Mouse (Mus musculus): ENCODE measurements around the gene Smurf1.

The Smurf1 gene

DNA sequence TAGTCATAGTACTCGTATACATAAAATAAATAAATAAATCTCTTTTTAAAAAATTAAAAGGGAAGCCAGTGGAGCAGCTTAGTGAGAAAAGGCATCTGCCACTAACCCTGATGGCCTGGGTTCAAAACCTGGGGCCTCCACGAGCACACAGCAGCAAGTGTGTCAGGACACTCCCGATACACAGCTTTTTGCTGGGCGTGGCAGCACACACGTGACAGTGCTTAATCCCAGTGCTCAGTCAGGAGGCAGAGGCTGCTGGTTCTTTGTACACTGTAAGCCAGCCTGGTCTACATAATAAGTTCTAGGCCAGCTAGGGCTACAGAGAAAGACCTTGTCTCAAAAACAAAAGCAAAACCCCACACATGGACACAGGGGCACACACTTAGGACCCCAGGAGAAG, 52.3 kb downstream of the Smurf1 start:
- no peak for DNase-seq

DNA sequence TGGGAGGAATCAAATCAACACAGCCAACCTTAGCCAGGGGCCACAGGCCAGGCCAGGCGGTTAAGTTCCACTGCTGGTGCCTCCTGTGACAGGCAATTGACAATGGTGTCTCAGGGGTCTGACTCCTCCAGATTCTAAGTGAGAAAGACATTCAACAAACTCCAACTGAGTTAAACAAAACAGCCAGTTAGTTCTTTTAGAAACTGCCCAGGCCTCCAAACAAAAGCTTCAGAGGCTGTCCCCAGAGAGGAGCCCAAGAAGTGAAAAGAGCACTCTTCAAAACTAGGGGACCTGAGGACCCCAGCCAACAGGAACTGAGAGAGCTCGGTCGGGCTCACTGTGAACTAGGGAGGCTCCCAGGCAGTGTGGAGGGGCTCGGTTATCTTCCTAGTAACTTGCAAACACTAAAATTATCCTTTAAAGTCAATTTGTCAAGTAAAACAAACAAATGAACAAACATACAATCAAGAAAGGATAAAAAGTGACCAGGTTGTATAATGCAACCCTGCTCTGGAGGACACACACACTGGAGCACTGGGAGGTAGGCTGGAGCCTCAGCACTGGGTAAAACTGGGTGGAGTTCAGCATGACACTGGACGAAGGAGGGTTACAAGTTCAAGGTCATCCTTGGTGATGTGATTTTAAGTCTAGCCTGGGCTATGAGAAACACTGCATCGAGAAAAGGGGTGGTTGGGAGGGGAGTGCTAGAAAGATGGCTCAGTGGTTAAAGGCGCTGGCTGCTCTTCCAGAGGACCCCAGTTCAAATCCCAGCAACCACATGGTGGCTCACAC, 52.9 kb downstream of the Smurf1 start:
- no peak for DNase-seq

DNA sequence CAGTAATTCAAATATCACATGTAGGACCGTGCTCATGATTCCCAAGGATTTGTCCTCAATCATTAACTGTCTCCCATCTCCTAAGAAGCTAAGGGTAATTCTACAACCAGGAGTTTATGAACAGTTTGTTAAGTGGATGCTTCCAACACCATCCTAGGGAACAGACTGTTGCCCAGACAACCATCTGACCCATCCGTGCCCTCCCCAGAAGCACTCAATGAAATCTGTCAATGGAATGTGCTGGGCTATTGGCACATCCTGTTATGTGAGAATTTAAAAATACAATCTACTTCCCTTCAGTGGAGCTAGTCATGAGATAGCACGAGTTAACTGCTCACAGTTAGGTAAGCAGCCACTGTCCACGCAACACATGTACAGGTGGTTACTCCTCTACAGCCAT, 56.1 kb downstream of the Smurf1 start:
- no peak for DNase-seq

DNA sequence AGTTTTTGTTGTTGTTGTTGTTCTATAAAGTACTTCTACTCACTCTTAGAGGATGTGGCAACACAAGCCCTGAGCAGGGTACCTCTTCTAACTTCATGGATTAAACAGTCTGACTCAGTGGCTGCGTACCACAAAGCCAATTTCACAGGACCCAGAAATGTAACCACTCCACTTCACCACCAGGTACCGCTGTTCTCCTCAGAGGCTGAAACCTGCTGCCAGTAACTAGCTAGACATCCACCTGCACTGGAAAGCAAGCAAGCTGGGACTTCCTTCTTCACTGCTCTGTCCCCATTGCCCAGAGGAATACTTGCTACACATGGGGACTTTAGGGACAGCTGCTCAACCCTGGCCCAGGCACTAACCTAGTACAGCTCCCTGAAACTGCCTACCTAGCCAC, 58.1 kb downstream of the Smurf1 start:
- no peak for DNase-seq

DNA sequence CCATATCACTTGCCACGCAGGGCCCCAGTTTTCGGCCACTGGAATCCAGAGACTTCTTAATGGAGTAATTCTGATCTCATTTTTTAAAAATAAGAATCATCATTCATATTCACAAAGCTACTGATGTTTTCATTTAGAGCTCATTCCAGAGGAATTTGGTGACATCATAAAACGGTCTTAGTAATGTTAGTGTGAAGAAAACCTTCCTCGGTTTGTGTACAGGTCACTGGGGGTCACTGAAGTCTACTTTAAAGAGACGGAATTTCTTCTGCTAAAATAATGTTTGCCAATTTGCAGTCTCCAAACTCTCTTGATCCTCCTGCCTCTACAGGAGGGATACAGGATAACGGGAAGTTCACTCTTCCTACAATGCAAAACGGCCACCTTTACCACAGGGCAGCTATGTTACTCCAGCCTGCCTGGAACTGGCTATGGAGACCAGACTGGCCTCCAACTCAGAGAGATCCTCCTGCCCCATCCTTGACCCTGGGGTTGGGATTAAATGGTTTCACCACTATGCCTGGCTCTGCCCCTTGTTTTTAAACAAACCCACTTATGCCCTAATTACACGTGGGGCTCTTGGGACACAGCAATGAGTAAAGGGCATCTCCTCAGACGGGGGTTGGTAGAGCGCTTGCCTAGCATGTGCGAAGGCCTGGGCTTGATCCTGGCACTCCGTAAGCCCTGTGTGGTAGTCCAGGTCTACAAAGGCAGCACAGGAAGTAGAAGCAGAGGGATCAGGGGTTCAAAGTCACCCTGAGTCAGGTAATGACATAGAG, 61.1 kb downstream of the Smurf1 start:
- no peak for DNase-seq

DNA sequence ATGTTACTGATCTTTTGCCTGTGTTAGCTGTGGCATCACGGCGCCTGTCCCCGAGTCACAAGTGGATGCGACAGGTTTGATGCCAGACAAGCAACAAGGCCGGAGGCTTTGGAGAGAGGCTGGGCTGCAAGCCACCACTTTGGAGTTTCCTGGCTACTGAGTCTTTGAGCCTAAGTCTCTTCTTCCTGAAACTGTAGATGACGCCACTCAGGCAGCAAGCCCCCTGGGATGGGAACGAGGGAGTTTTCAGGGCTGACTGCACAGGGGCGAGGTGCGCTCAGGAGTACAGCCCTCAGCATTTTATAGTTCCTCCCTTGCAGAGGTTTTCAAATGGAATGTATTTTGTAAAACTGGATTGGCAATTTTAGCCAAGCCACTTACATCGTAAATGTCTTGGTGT, 63.9 kb downstream of the Smurf1 start:
- no peak for DNase-seq

DNA sequence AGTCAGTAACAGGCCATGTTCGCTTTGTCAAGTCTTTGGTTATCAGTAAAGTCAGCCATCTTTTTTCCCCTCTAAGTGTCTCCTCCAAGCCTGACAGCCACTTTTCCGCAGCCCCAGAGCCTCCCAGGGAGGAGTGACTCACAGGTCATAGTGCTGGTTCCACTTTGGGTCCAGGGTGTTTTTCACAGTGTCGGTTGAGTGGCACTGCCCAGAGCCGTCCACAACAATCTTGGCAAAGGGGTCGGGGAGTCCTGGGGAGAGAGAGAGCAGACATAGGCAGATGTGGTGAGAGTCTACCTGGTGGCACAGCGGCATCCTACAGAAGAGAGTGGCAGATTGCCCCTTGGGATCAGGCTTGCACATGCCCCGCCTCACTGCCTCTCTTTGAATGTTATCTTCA, 64.6 kb downstream of the Smurf1 start:
- DNase-seq, result no peak

DNA sequence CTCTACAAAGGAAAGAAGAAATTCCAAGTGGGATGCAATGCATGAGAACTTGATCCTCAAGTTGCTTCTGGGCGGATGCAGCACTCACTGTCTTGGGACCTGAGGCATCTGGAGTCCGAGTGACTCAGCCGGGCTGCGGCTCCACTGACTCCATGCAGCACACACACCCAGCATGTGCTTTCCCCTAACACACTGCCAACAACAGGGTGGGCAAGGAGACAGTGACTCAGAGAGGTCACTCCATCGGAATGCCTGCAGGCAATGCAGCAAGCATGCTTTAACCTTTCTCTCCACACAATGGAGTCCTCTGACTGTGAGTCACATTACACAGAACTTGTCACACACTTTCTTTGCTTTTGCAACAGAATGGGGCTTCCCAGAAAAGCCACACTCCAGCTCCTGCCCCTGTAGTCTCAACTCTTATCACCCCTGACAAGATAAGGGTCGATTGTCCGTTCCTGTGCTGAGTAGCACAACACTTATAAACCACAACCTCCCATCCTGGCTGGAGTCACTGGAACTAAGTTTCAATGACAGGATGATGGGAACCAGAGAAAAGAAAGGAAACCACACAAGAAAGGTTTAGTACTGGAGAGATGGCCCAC, 67.1 kb downstream of the Smurf1 start:
- DNase-seq, result no peak

DNA sequence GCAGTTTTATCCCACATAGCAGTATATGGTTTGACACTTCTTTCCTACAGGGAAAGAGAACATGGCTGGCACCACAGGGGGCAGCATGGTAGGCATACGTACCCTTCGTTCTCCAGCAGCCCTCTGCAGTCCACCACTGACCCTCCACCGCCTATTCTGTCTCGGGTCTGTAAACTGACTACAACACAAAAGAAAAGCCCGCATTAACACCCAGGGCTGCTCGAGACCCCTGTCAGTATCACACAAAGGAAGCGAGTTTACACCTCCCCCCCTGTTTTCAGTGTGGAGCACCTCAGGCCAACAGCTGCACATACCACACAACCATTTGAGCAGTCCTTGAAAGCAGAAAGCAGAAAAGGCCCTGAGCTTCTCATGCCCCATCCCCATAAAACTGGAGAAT, 67.8 kb downstream of the Smurf1 start:
- no peak for DNase-seq

DNA sequence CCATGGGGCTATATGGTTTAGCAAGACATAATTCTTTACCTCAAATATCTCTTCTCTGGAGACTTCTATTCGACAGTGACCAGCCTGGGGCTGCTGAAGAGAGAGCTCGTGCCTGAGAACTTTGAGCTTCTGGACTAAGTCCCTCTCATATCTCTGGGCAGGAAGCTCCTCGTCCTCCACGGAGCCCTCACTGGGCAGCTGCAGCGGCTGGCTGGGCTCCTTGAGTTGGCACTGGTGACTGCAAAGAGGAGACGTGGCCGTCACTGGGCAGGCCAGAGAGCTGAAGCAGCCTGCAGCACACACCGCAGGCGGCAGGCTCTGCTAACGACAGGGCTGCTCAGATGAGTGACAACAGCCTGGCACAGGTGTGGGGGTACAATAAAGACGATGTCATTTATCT, 74.4 kb downstream of the Smurf1 start:
- DNase-seq, result no peak

DNA sequence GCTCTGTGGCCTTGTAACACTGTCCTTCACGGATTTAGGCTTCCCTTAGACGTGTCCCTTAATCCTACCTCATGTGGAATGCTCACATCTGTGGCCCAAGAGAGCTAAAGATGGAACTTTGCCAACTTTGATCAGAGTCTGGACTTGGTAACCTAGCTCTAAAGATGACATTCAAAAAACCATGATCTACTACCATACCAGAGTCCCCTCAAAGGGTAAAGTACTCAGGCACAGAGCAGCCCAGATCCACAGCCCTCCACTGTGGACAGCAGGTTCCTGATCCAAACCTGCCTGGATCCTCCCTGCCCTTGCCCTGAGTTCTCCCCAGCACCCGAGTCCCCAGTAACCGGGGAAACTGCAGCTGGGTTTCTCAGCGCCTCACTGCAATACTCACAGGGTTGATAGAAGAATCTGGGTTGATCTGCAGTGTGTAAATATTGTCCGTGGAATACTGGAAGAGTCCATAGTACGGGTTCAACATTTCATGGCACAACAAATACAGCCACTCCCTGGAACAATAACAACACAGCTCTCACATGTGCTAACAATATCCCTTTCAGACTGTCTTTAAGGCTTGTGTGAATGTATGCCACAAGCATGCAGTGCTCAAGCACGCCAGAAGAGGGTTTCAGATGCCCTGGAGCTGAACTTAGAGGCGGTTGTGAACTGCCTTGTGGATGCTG, 79.5 kb downstream of the Smurf1 start:
- DNase-seq, result no peak

DNA sequence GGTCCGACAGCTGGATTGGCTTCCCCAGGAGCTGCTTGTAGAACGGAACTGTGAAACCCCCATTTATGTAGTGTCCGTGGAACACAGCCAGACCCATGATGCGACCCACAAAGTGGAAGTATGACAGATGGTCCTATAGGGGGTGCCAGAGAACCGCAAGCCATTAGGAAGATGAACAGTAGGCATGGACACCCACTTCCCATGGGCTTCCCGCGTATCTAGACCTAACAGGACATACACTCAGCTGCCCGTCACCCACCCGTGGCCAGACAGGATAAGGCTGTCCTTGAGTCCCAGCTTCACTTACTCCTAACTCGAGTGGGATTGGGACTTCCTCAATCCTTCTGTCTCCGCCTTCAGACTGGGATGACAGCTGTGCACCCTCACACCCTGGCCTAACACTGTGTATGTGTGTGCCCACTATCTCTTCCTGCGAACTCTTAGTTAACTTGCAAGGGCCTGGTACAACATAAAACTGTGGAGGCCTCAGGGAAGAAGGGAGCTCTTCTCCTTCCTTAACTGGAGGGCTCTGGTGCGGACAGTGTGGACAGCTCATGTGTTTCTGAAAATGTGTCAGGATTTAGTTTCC, 80.9 kb downstream of the Smurf1 start:
- DNase-seq, result peak; percentile 36

DNA sequence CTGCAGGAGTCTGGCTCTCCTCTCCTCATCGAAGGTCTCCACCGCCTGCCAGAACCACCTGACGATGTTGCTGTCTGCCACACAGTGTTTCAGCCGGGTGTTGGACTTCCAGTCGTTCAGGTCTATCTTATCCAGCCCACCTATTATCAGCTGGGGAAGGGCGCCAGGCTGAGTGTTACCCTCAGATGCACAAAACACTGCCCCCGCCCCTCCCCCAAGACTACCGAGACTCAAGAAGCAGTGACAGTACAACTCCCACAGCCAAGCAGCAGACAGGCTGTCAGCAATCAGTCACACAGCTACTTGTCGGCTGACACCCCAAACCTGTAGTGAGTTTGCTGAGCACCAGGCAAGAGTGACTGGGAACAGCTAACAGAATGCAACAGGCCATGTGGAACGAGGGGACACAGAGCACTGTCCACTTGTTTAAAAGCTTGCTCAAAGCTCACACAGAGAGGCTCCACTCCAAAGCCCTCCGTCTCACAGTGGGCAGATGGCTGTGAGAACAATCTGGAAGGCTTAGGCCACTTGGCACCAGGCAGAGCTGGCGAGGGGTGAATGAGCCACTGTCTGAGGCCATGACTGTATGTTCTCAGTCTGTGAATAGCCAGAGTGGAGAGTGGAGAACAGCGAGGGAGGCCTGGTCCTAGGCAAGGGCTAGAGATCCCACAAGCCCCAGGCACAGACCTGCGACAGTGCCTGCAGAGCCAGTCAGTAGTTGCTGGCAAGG, 83.8 kb downstream of the Smurf1 start:
- no peak for DNase-seq

DNA sequence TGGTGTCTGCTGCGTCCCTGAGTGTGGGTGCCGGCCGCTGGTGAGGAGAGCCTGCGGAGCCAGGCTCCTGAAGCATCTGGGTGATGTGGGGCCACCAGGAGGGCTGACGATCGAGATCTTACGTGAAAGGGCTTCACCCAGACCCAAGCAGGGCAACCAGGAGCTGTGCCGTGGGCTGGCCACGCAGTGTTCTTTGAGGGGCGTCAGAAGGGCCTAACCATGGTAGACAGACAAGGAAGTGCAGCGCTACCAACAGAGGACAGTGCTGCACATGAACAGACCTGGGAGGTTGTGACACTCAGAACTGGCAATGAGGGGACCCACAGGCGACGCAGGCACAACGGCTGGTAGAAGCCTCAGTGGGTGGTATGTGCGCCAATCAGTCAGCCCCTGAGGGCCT, 88.6 kb downstream of the Smurf1 start:
- DNase-seq, result no peak

DNA sequence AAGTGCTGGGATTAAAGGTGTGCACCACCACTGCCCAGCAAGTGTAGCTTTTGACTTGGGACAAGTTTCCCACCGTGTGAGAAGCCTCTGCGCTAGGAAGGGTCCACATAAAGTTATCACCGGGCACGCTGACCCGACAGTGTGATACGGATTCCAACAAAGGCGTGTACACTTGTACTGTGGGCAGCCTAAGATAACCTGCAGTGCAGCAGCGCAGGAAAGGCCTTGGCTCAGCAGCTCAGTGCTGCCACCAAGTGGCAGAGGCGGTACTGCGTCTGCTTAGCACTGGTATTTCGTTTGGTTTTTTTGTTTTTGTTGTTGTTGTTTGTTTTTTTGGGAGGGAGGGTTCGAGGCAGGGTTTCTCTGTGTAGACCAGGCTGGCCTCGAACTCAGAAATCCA, 89.8 kb downstream of the Smurf1 start:
- DNase-seq, result peak; percentile 70

DNA sequence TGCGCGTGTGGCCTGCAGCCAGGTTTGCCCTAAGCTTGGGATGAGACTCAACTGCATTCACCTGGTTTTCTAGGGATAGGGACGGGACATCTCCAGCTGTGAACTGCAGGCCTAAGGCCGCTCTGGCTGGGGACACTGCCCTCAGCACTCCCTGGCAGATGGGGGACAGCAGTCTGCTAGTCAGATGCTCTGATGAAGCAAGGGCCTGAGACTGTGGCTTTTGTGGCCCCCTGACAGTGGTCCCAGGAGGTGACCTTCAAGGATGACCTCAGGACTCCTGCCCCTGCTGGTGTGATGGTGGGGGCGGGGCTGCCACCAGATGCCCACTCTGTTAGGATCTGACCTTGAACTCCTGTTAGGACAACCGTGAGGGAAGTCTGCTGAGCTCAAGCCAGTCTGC, 90.4 kb downstream of the Smurf1 start:
- DNase-seq, result no peak

DNA sequence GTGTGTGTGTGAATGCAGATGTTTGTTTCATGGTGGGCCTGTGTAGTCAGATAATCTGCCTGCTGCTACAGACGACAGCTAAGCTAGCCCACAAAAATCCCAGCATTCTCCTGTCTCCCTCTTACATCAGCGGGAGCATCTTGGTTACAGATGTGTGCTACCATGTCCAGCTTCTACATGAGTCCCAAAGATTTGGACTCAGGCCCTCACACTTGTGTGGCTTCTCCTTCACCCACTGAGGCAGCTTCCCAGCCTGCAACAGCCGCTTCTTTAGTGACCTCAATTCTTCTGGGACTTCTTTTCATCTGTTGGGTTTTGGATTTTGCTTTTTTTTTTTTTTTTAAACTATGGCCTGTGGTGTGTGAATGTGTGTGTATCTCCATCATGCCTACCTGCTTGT, 92.8 kb downstream of the Smurf1 start:
- no peak for DNase-seq

DNA sequence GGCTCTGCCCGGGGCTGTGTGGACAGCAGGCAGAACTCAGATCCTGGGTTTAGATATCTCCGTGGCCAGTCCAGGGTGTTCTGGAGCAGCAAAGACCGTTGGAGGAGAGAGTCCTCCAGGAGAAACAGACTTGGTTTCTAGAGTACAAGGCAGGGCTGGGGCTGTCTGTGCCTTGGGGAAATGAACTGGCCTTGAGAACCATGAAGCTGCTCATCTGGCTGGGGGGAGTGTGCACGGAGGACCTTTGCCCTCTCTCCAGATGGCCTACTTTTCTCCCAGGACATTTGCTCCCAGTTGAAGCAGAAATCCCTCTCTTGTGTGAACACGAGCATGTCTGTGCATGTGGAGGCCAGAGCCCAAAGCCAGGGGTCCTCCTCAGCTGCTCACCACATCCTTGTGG, 93.3 kb downstream of the Smurf1 start:
- DNase-seq, result peak; percentile 23

DNA sequence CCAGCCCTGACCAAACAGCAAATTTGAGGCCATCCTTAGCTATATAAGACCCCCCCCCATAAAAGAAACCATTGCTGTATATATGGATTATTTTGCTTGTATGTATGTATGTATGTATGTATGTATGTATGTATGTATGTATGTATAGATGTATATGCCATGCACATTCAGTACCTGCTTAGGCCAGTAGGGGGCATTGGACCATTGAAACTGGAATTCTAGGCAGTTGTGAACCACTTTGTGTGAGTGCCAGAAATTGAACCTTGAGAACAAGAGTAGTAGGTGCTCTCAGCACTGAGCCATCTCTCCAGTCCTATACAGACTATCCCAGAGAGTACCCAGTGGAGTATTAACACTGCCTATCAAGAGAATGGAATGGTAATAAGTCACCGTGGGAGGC, 93.9 kb downstream of the Smurf1 start:
- DNase-seq, result no peak

DNA sequence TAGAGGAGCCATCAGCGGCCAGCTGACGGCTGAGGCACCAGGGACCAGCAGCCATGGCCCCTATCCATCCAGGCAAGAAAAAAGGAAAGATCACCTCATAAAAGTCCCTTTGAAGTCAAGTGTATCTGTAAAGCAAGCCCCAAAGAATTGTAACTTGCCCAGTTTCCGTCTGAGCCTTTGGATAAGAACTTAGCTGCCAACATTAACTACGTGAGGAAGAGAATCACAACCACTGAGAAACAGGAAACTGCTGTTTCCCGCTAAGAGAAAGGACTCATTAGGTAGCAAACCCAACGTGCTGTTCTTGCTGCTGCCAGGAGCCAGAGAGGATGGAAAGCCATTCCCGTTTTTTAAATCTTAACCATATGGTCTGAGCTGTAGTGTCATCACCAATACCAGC, 94.9 kb downstream of the Smurf1 start:
- DNase-seq, result no peak

DNA sequence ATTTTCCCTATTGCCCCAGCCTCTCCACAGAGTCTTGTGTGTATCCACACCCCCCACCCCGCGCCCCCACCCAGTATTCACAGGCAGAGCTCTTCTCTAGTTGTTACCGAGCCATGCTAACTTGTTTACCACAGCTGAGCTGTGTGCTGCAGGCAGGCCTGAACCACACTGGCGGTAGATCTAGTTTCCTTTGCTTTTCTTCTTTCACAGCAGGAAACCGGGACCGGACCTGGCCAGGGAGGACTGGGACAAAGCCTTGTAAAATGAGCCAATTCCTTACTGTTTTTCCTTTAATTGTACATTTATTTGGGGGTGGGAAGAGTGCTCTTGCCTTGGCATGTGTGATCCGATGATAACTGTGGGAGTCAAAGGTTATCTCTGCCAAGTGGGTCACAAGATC, 96.2 kb downstream of the Smurf1 start:
- DNase-seq, result no peak

DNA sequence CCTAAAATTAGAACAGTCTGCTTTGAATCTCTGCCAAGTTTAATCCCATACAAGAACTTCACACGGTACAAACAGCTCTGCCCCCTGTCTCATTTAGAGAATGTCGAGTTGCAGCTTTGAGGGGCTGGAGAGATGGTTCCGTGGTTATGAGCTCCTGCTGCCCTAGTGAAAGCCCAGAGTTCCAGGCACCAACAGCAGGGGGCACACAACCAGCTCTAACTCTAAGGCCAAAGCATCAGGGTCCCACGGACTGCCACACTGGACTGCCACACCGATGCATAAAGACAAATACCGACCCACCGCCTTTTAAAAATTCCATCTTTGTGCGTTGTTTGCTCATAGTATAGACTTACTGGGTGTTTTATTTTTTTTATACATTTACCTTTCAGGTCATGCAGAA, 98.7 kb downstream of the Smurf1 start:
- DNase-seq, result no peak

DNA sequence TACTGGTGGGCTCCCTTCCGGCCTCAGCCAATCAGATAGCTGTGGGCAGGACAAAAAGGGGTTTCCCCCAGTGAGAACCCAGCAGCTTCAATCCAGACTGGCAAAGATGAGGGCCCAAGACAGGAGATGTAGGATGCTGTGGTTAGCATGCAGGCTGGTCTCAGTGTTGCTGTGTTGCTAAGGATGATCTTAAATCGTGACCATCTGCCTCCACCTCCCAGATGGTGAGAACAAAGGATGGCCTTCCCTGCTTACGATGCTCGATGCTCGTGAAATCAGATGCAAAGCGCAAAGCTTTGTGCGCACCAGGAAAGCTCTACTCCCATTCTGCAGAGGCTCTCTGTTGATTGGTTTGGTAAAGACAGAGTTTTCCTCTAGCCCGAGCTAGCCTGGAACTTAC, 104.7 kb downstream of the Smurf1 start:
- no peak for DNase-seq
